15 mouse cellular contexts compared by ENCODE assay signal in genomic region chr7:130240191-130240590, GRCm38 (mm10).
"Had no signal": no experiment of that assay in that cellular context is flagged by ENCODE, and none has a peak within 500 bp of the region (broad histone marks: within the 10 kb centered on the region; RNA-seq: fewer than 3 reads in every experiment).

No protein-coding gene starts in this region.

- H3K9me3 ChIP-seq: neural tube, embryonic 13.5 days; neural tube, embryonic 15.5 days; stomach, embryonic 15.5 days had no signal

- H3K27me3 ChIP-seq: neural tube, embryonic 13.5 days; neural tube, embryonic 15.5 days; stomach, embryonic 15.5 days had no signal

- H3K36me3 ChIP-seq: neural tube, embryonic 13.5 days; neural tube, embryonic 15.5 days; stomach, embryonic 15.5 days had no signal

- H3K4me3 ChIP-seq: neural tube, embryonic 13.5 days; neural tube, embryonic 15.5 days; stomach, embryonic 15.5 days had no signal

- H3K9ac ChIP-seq: neural tube, embryonic 13.5 days; neural tube, embryonic 15.5 days; stomach, embryonic 15.5 days had no signal

- H3K27ac ChIP-seq: neural tube, embryonic 13.5 days; neural tube, embryonic 15.5 days; stomach, embryonic 15.5 days had no signal

- DNase-seq: retina, postnatal 1 day; right cerebral cortex, adult 18-20 months; right cerebral cortex, postnatal 14 days; right cerebral cortex, postnatal 25 days; right cerebral cortex, postnatal 4 days; spleen, adult 18-20 months; thymus, adult 18-20 months; thymus, adult 2 months; thymus, postnatal 14 days; thymus, postnatal 25 days; thymus, postnatal 36 days; thymus, postnatal 4 days had no signal

- H3K4me2 ChIP-seq: neural tube, embryonic 13.5 days; neural tube, embryonic 15.5 days; stomach, embryonic 15.5 days had no signal
